Mouse (Mus musculus) neural tube, embryonic 12.5 days (tissue): Measurements from ENCODE around the gene 2310057M21Rik. TPM values are rescaled to one million over a fixed set of nuclear protein-coding genes. Genes with fewer than 3 reads are reported as not detected.

Experiments
- ATAC-seq: fragments of 200-750 bp; cut with Nextera tagmentation; 2 replicates; pipeline ENCODE4 v1.8.0; 2017; ENCODE audit warnings: low read depth, mild to moderate bottlenecking, moderate TSS enrichment, moderate library complexity; ENCODE audit not compliant: low FRiP score
- H3K27ac ChIP-seq: fragments of 300-500 bp; sonication (generic); 2 replicates; pipeline ENCODE4 v1.5.1; 2016
- H3K27me3 ChIP-seq: fragments of 300-500 bp; sonication (generic); replicated peaks from 2 replicates; pipeline ENCODE4 v1.6.1; 2016; ENCODE audit warnings: mild to moderate bottlenecking
- H3K36me3 ChIP-seq: fragments of 300-500 bp; sonication (generic); 2 replicates; pipeline ENCODE4 v1.6.1; 2016; ENCODE audit warnings: mild to moderate bottlenecking
- H3K4me1 ChIP-seq: fragments of 300-500 bp; sonication (generic); 2 replicates; pipeline ENCODE4 v1.6.1; 2016
- H3K4me2 ChIP-seq: fragments of 300-500 bp; sonication (generic); replicated peaks from 2 replicates; pipeline ENCODE4 v1.6.1; 2016; ENCODE audit warnings: mild to moderate bottlenecking
- H3K4me3 ChIP-seq: fragments of 300-500 bp; sonication (generic); 2 replicates; pipeline ENCODE4 v1.5.1; 2016
- H3K9ac ChIP-seq: fragments of 300-500 bp; sonication (generic); 2 replicates; pipeline ENCODE4 v1.6.1; 2016; ENCODE audit warnings: mild to moderate bottlenecking
- H3K9me3 ChIP-seq: fragments of 300-500 bp; sonication (generic); 2 replicates; pipeline ENCODE4 v1.6.1; 2016; ENCODE audit warnings: mild to moderate bottlenecking
- WGBS: fragments of 180-500 bp; shearing (Covaris S2); methylation state at CpG from one replicate; pipeline ENCODE4 v1.1.7; 2016; 5-methylcytosine and 5-hydroxymethylcytosine counted together
- polyA plus RNA-seq: library from polyadenylated mRNA; unstranded; fragments of >200 nt; fragmentation: Nextera tagmentation; extraction: Ambion mirVana; gene quantifications from 2 replicates; pipeline ENCODE4 v1.2.1, GENCODE M21; 2016

2310057M21Rik gene
- polyA plus RNA-seq, 1 experiment from 2014 or later = 25.3 TPM

- ATAC-seq = no peak
- WGBS = 92% methylated on average over 8 of the region's 8 CpGs
- H3K27me3 ChIP-seq = no peaks in the 10 kb centered on the region
- no peak overlapping the region for H3K9ac ChIP-seq
- peaks cover 15% of the 10 kb centered on the region for H3K4me1 ChIP-seq
- H3K9me3 ChIP-seq = no peaks in the 10 kb centered on the region
- no peak overlapping the region for H3K4me3 ChIP-seq
- peaks cover 2% of the 10 kb centered on the region; the same call in 1 of the 2 replicates for H3K36me3 ChIP-seq
- H3K27ac ChIP-seq = no peak overlapping the region
- no peak overlapping the region for H3K4me2 ChIP-seq
Measured at GRCm38 (mm10) chr7:131364131-131364530, 1.6 kb upstream of the 2310057M21Rik start.

- 1% methylated on average over 35 of the region's 35 CpGs for WGBS
- H3K4me2 ChIP-seq = peak overlapping the region; percentile 88
- peak overlapping the region; percentile 74 for H3K27ac ChIP-seq
Measured at GRCm38 (mm10) chr7:131362269-131362614, 317 bp downstream of the 2310057M21Rik start.

GRCm38 (mm10) chr7:131356105-131356504 lies 6.5 kb downstream of the 2310057M21Rik start:
- WGBS = 96% methylated on average over 13 of the region's 13 CpGs
- H3K27ac ChIP-seq = no peak overlapping the region

More at GRCm38 (mm10) chr7:131362269-131362614, 317 bp downstream of the 2310057M21Rik start:
- no peaks in the 10 kb centered on the region for H3K27me3 ChIP-seq
- peaks cover 18% of the 10 kb centered on the region for H3K36me3 ChIP-seq
- peak; percentile 88 for ATAC-seq
- H3K9me3 ChIP-seq = no peaks in the 10 kb centered on the region
- peak overlapping the region; percentile 82 for H3K4me3 ChIP-seq
- H3K9ac ChIP-seq = peak overlapping the region; percentile 87
- peaks cover 15% of the 10 kb centered on the region for H3K4me1 ChIP-seq

GRCm38 (mm10) chr7:131345856-131346541 lies 16.6 kb downstream of the 2310057M21Rik start:
- peaks cover 50% of the 10 kb centered on the region for H3K36me3 ChIP-seq
- no peak overlapping the region for H3K9ac ChIP-seq
- H3K4me3 ChIP-seq = no peak overlapping the region
- H3K9me3 ChIP-seq = no peaks in the 10 kb centered on the region
- no peak overlapping the region for H3K27ac ChIP-seq
- no peaks in the 10 kb centered on the region for H3K4me1 ChIP-seq
- H3K4me2 ChIP-seq = no peak overlapping the region
- WGBS = 63% methylated on average over 7 of the region's 7 CpGs
- no peaks in the 10 kb centered on the region for H3K27me3 ChIP-seq
- ATAC-seq = no peak

More at GRCm38 (mm10) chr7:131356105-131356504, 6.5 kb downstream of the 2310057M21Rik start:
- Histone ChIP-seq H3K4me3 (no peak overlapping the region), H3K4me1 (peaks cover 3% of the 10 kb centered on the region), H3K27me3 (no peaks in the 10 kb centered on the region), H3K9me3 (no peaks in the 10 kb centered on the region), H3K4me2 (no peak overlapping the region), H3K36me3 (peaks cover 48% of the 10 kb centered on the region), H3K9ac (no peak overlapping the region)
- no peak for ATAC-seq

DNA sequence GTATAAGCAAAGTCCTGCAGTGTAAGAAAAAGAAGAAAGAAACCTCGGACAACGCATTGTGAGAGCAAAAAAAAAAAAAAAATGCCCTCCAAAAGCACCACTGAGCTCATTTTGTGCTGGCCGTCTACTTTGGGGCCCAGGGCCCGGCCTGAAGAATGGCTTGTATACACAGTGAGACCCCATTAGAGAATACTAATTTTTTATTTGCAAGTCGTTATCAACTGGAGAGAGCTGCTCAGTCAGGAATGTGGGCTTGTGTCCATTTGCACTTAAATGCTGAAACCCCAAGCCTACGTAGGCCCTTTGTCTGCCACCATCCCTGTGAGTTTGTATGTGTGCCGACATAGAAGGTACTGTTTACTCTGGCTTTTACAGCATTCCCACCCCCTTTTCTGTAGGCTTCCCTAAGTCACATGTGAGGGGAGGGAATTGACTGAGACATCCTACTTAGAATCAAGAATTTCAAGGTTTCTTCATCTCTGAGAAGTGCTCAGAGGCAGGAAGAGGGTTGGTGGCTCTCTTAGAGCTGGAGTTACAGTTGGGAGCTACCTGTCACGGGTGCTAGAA lies 25.0 kb downstream of the 2310057M21Rik start:
- Histone ChIP-seq H3K4me3 (no peak overlapping the region), H3K4me2 (no peak overlapping the region), H3K27me3 (no peaks in the 10 kb centered on the region), H3K27ac (no peak overlapping the region), H3K9ac (no peak overlapping the region), H3K9me3 (no peaks in the 10 kb centered on the region), H3K4me1 (no peaks in the 10 kb centered on the region), H3K36me3 (peaks cover 23% of the 10 kb centered on the region)
- WGBS = 48% methylated on average over 8 of the region's 8 CpGs
- no peak for ATAC-seq

GRCm38 (mm10) chr7:131333564-131333963 lies 29.0 kb downstream of the 2310057M21Rik start, which contains the start of gene Fam24a:
Gene Fam24a (plus strand): TSS chr7:131333864.
- Histone ChIP-seq H3K9me3 (no peaks in the 10 kb centered on the region), H3K4me3 (no peak within 1 kb of the TSS), H3K9ac (no peak within 1 kb of the TSS), H3K36me3 (peaks cover under 1% of the 10 kb centered on the region; the same call in 1 of the 2 replicates), H3K27ac (no peak within 1 kb of the TSS), H3K27me3 (no peaks in the 10 kb centered on the region), H3K4me2 (no peak within 1 kb of the TSS), H3K4me1 (no peaks in the 10 kb centered on the region)
- 57% methylated on average over 1 of the region's 1 CpGs for WGBS
- ATAC-seq = no peak

DNA sequence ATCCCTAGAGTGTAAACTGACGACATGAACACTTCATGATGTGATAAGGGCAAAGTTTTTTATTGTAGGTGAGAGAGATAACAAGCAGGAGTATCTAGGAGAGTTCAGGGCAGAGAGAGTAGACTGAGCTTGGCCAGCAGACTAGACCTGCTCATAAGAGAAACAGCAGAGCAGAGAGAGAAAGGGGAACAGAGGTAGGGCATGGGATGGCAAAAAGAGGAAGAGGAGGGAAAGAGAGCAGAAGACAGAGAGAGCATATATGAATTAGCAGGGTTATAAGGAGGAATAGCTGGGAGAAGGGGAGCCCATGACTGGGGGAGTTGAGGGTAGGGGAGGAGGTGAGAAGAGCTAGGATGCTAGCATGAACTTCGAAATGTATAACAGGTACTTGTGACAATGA lies 30.9 kb downstream of the 2310057M21Rik start:
- Histone ChIP-seq H3K36me3 (no peaks in the 10 kb centered on the region), H3K9me3 (no peaks in the 10 kb centered on the region), H3K4me2 (no peak overlapping the region), H3K27me3 (no peaks in the 10 kb centered on the region), H3K4me1 (no peaks in the 10 kb centered on the region), H3K27ac (no peak overlapping the region), H3K9ac (no peak overlapping the region), H3K4me3 (no peak overlapping the region)
- no peak for ATAC-seq
- 81% methylated on average over 2 of the region's 2 CpGs for WGBS

- WGBS = 91% methylated on average over 5 of the region's 5 CpGs
- Histone ChIP-seq H3K36me3 (no peaks in the 10 kb centered on the region), H3K4me3 (no peak within 1 kb of the TSS), H3K4me1 (no peaks in the 10 kb centered on the region), H3K9ac (no peak within 1 kb of the TSS), H3K27ac (no peak within 1 kb of the TSS), H3K4me2 (no peak within 1 kb of the TSS), H3K9me3 (no peaks in the 10 kb centered on the region), H3K27me3 (no peaks in the 10 kb centered on the region)
- ATAC-seq = no peak
Measured at GRCm38 (mm10) chr7:131329416-131329815, 33.1 kb downstream of the 2310057M21Rik start, which contains the start of gene Fam24b. Gene Fam24b (minus strand): TSS chr7:131329516.

GRCm38 (mm10) chr7:131327054-131327453 lies 35.5 kb downstream of the 2310057M21Rik start:
- no peak for ATAC-seq
- Histone ChIP-seq H3K36me3 (no peaks in the 10 kb centered on the region), H3K9ac (no peak overlapping the region), H3K4me2 (no peak overlapping the region), H3K9me3 (no peaks in the 10 kb centered on the region), H3K4me1 (no peaks in the 10 kb centered on the region), H3K27ac (no peak overlapping the region), H3K4me3 (no peak overlapping the region), H3K27me3 (no peaks in the 10 kb centered on the region)
- WGBS = 88% methylated on average over 5 of the region's 5 CpGs

GRCm38 (mm10) chr7:131322192-131322591 lies 40.4 kb downstream of the 2310057M21Rik start, which contains the start of gene Cuzd1:
Gene Cuzd1 (minus strand): TSS chr7:131322292.
- WGBS = 88% methylated on average over 2 of the region's 2 CpGs

GRCm38 (mm10) chr7:131318340-131318739 lies 44.2 kb downstream of the 2310057M21Rik start:
- no peak for ATAC-seq
- no peaks in the 10 kb centered on the region for H3K4me1 ChIP-seq
- H3K36me3 ChIP-seq = no peaks in the 10 kb centered on the region
- H3K4me2 ChIP-seq = no peak overlapping the region
- no peaks in the 10 kb centered on the region for H3K27me3 ChIP-seq
- no peak overlapping the region for H3K9ac ChIP-seq
- WGBS = 88% methylated on average over 5 of the region's 7 CpGs
- H3K4me3 ChIP-seq = no peak overlapping the region
- no peaks in the 10 kb centered on the region for H3K9me3 ChIP-seq
- no peak overlapping the region for H3K27ac ChIP-seq

More at GRCm38 (mm10) chr7:131322192-131322591, 40.4 kb downstream of the 2310057M21Rik start, which contains the start of gene Cuzd1:
- Histone ChIP-seq H3K4me1 (no peaks in the 10 kb centered on the region), H3K4me2 (no peak within 1 kb of the TSS), H3K27me3 (no peaks in the 10 kb centered on the region), H3K4me3 (no peak within 1 kb of the TSS), H3K9ac (no peak within 1 kb of the TSS), H3K27ac (no peak within 1 kb of the TSS), H3K9me3 (no peaks in the 10 kb centered on the region), H3K36me3 (no peaks in the 10 kb centered on the region)
- no peak for ATAC-seq

GRCm38 (mm10) chr7:131317587-131317986 lies 45.0 kb downstream of the 2310057M21Rik start:
- Histone ChIP-seq H3K9me3 (no peaks in the 10 kb centered on the region), H3K4me1 (no peaks in the 10 kb centered on the region), H3K4me3 (no peak overlapping the region), H3K4me2 (no peak overlapping the region), H3K36me3 (no peaks in the 10 kb centered on the region), H3K27ac (no peak overlapping the region), H3K27me3 (no peaks in the 10 kb centered on the region), H3K9ac (no peak overlapping the region)
- ATAC-seq = no peak
- 79% methylated on average over 12 of the region's 12 CpGs for WGBS
